Mouse (Mus musculus) ES-E14 (cell line): Measurements from ENCODE around the gene Trnau1ap.

Source experiments
- HCFC1 ChIP-seq: IDR thresholded peaks from 2 replicates; pipeline ENCODE4 v1.6.1; 2012; ENCODE audit warnings: low read length, inconsistent platforms, borderline replicate concordance; ENCODE audit not compliant: insufficient read depth
- ZC3H11A ChIP-seq: IDR thresholded peaks from 2 replicates; pipeline ENCODE4 v1.6.1; 2012; ENCODE audit warnings: low read depth, mild to moderate bottlenecking, inconsistent platforms, low read length, borderline replicate concordance

DNA sequence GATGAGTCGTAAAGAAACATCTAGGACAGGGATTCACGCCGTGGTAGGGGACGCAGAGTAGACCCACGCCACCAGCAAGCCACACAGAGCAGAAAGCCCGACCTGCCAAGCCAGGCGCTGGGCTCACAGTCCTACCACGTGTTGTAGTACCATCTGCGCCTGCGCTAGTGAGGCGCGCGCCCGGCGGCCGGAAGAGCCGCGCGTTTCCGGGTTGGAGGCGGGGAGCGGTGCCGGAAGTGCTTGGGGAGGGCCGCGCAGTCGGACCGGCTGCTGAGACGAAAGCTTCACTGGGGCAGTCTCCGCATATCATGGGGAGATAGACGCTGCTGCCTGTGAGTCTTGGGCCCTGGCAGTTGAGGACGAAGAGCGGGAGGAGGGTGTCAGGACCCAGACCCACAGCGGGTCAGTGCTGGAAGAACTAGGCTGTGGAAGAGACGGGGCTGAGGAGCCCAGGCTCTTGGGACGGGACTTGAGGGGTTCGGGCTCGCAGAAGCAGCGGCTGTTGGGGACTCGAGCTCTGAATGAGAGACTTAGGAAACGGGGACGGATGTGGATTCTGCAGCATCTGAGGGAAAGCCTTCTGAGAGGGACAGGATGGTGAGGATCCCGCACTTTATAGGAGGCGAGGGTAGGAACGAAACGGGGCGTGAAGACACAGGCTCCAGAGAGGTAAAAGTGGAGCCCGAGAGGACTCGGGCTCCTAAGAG lies 55.0 kb downstream of the Trnau1ap start, which contains the start of gene Taf12:
- TF ChIP-seq ZC3H11A (no peak; the same call in 1 of the 2 replicates), HCFC1 (peak; percentile 75)
